Mouse (Mus musculus): ENCODE measurements around the gene Gphn. TPM values are rescaled to one million over a fixed set of nuclear protein-coding genes. Genes with fewer than 3 reads are reported as not detected.

The Gphn gene
- polyA plus RNA-seq, 1 experiment, result 6.7 TPM

DNA sequence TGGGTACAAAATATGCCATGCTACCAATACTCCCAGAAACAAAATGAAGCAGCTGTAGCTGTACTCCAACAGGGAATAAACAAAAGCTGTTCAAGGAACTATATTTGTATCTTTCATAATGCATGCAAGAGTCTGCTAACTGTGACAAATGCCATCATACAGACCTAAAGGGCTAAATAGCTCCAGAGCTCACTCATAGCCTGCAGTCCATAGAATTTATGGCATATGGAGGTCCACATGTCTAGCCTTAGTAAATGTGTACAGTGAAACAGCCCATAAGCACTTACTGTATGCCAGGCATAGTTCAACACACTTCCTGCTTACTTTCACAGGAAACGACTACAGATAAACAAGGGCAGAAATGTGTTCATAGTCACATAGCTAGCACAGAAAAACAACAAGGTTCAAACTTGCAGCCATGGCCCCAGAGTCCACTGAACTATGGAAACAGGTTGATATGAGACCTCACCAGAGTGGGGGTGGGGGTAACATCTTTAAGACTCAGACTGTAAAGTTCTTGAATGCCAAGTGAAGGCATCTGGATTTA is 459.6 kb downstream of the Gphn start:
- Histone ChIP-seq H3K9me3 (replicated peaks; ENCODE audit: control insufficient read depth, insufficient read depth, low read length, poor library complexity, severe bottlenecking) (no peaks in the 10 kb centered on the region), H3K27ac (ENCODE audit: insufficient read depth, low read length) (no peak overlapping the region), H3K4me1 (ENCODE audit: control insufficient read depth, insufficient read depth, low read length) (no peaks in the 10 kb centered on the region), H3K36me3 (ENCODE audit: control insufficient read depth, insufficient read depth, low read length, poor library complexity, severe bottlenecking) (no peaks in the 10 kb centered on the region), H3K4me3 (ENCODE audit: low read depth, low read length) (no peak overlapping the region), H3K9ac (ENCODE audit: low read depth, poor library complexity, severe bottlenecking) (no peak overlapping the region), H3K27me3 (ENCODE audit: control insufficient read depth, insufficient read depth, low read length, poor library complexity, severe bottlenecking) (no peaks in the 10 kb centered on the region)
- no peak for TF ChIP-seq EP300 (IDR thresholded peaks at IDR 0.05; ENCODE audit: insufficient read depth, low read depth, low read length)
- TF ChIP-seq POLR2A (IDR thresholded peaks at IDR 0.05; ENCODE audit: insufficient read depth, low read length), result no peak
- no peak for TF ChIP-seq CTCF (IDR thresholded peaks at IDR 0.05; ENCODE audit: low read depth, low read length)

- no peaks in the 10 kb centered on the region for H3K9me3 ChIP-seq (replicated peaks; ENCODE audit: control insufficient read depth, insufficient read depth, low read length, poor library complexity, severe bottlenecking)
- TF ChIP-seq POLR2A (IDR thresholded peaks at IDR 0.05; ENCODE audit: insufficient read depth, low read length) (no peak), EP300 (IDR thresholded peaks at IDR 0.05; ENCODE audit: insufficient read depth, low read depth, low read length) (no peak)
- H3K4me3 ChIP-seq (ENCODE audit: low read depth, low read length), result no peak overlapping the region
- no peak overlapping the region for H3K27ac ChIP-seq (ENCODE audit: insufficient read depth, low read length)
- H3K9ac ChIP-seq (ENCODE audit: low read depth, poor library complexity, severe bottlenecking), result no peak overlapping the region
- H3K36me3 ChIP-seq (ENCODE audit: control insufficient read depth, insufficient read depth, low read length, poor library complexity, severe bottlenecking), result no peaks in the 10 kb centered on the region
- H3K4me1 ChIP-seq (ENCODE audit: control insufficient read depth, insufficient read depth, low read length), result no peaks in the 10 kb centered on the region
- no peaks in the 10 kb centered on the region for H3K27me3 ChIP-seq (ENCODE audit: control insufficient read depth, insufficient read depth, low read length, poor library complexity, severe bottlenecking)
Observed at GRCm38 (mm10) chr12:78688876-78689275, 462.7 kb downstream of the Gphn start.

GRCm38 (mm10) chr12:78691325-78691724 is 465.1 kb downstream of the Gphn start, which contains the start of gene Fam71d:
Gene Fam71d (plus strand): TSS chr12:78691535.
- TF ChIP-seq POLR2A (IDR thresholded peaks at IDR 0.05; ENCODE audit: insufficient read depth, low read length) (no peak), CTCF (IDR thresholded peaks at IDR 0.05; ENCODE audit: low read depth, low read length) (no peak), EP300 (IDR thresholded peaks at IDR 0.05; ENCODE audit: insufficient read depth, low read depth, low read length) (no peak)
- Histone ChIP-seq H3K4me1 (ENCODE audit: control insufficient read depth, insufficient read depth, low read length) (no peaks in the 10 kb centered on the region), H3K36me3 (ENCODE audit: control insufficient read depth, insufficient read depth, low read length, poor library complexity, severe bottlenecking) (no peaks in the 10 kb centered on the region), H3K9me3 (replicated peaks; ENCODE audit: control insufficient read depth, insufficient read depth, low read length, poor library complexity, severe bottlenecking) (no peaks in the 10 kb centered on the region), H3K27ac (ENCODE audit: insufficient read depth, low read length) (no peak within 1 kb of the TSS), H3K4me3 (ENCODE audit: low read depth, low read length) (no peak within 1 kb of the TSS), H3K9ac (ENCODE audit: low read depth, poor library complexity, severe bottlenecking) (no peak within 1 kb of the TSS), H3K27me3 (ENCODE audit: control insufficient read depth, insufficient read depth, low read length, poor library complexity, severe bottlenecking) (no peaks in the 10 kb centered on the region)

GRCm38 (mm10) chr12:78693281-78693680 is 467.1 kb downstream of the Gphn start:
- no peaks in the 10 kb centered on the region for H3K4me1 ChIP-seq (ENCODE audit: control insufficient read depth, insufficient read depth, low read length)
- H3K27me3 ChIP-seq (ENCODE audit: control insufficient read depth, insufficient read depth, low read length, poor library complexity, severe bottlenecking), result no peaks in the 10 kb centered on the region
- H3K36me3 ChIP-seq (ENCODE audit: control insufficient read depth, insufficient read depth, low read length, poor library complexity, severe bottlenecking), result no peaks in the 10 kb centered on the region
- H3K9me3 ChIP-seq (replicated peaks; ENCODE audit: control insufficient read depth, insufficient read depth, low read length, poor library complexity, severe bottlenecking), result no peaks in the 10 kb centered on the region
- TF ChIP-seq EP300 (IDR thresholded peaks at IDR 0.05; ENCODE audit: insufficient read depth, low read depth, low read length) (no peak), POLR2A (IDR thresholded peaks at IDR 0.05; ENCODE audit: insufficient read depth, low read length) (no peak), CTCF (IDR thresholded peaks at IDR 0.05; ENCODE audit: low read depth, low read length) (no peak)
- no peak overlapping the region for H3K4me3 ChIP-seq (ENCODE audit: low read depth, low read length)
- no peak overlapping the region for H3K27ac ChIP-seq (ENCODE audit: insufficient read depth, low read length)
- H3K9ac ChIP-seq (ENCODE audit: low read depth, poor library complexity, severe bottlenecking), result no peak overlapping the region

- Histone ChIP-seq H3K9ac (ENCODE audit: low read depth, poor library complexity, severe bottlenecking) (no peak overlapping the region), H3K36me3 (ENCODE audit: control insufficient read depth, insufficient read depth, low read length, poor library complexity, severe bottlenecking) (no peaks in the 10 kb centered on the region), H3K9me3 (replicated peaks; ENCODE audit: control insufficient read depth, insufficient read depth, low read length, poor library complexity, severe bottlenecking) (no peaks in the 10 kb centered on the region), H3K27me3 (ENCODE audit: control insufficient read depth, insufficient read depth, low read length, poor library complexity, severe bottlenecking) (no peaks in the 10 kb centered on the region), H3K4me1 (ENCODE audit: control insufficient read depth, insufficient read depth, low read length) (no peaks in the 10 kb centered on the region), H3K27ac (ENCODE audit: insufficient read depth, low read length) (no peak overlapping the region), H3K4me3 (ENCODE audit: low read depth, low read length) (no peak overlapping the region)
- no peak for TF ChIP-seq CTCF (IDR thresholded peaks at IDR 0.05; ENCODE audit: low read depth, low read length)
- no peak for TF ChIP-seq POLR2A (IDR thresholded peaks at IDR 0.05; ENCODE audit: insufficient read depth, low read length)
- no peak for TF ChIP-seq EP300 (IDR thresholded peaks at IDR 0.05; ENCODE audit: insufficient read depth, low read depth, low read length)
Observed at GRCm38 (mm10) chr12:78717783-78718182, 491.6 kb downstream of the Gphn start.

- no peaks in the 10 kb centered on the region for H3K27me3 ChIP-seq (ENCODE audit: control insufficient read depth, insufficient read depth, low read length, poor library complexity, severe bottlenecking)
Observed at GRCm38 (mm10) chr12:78727723-78728122, 501.5 kb downstream of the Gphn start.

More at GRCm38 (mm10) chr12:78727723-78728122, 501.5 kb downstream of the Gphn start:
- H3K4me1 ChIP-seq (ENCODE audit: control insufficient read depth, insufficient read depth, low read length), result no peaks in the 10 kb centered on the region
- H3K4me3 ChIP-seq (ENCODE audit: low read depth, low read length), result no peak overlapping the region
- H3K9ac ChIP-seq (ENCODE audit: low read depth, poor library complexity, severe bottlenecking), result no peak overlapping the region
- H3K36me3 ChIP-seq (ENCODE audit: control insufficient read depth, insufficient read depth, low read length, poor library complexity, severe bottlenecking), result no peaks in the 10 kb centered on the region
- H3K9me3 ChIP-seq (replicated peaks; ENCODE audit: control insufficient read depth, insufficient read depth, low read length, poor library complexity, severe bottlenecking), result no peaks in the 10 kb centered on the region
- no peak for TF ChIP-seq EP300 (IDR thresholded peaks at IDR 0.05; ENCODE audit: insufficient read depth, low read depth, low read length)
- no peak for TF ChIP-seq POLR2A (IDR thresholded peaks at IDR 0.05; ENCODE audit: insufficient read depth, low read length)
- TF ChIP-seq CTCF (IDR thresholded peaks at IDR 0.05; ENCODE audit: low read depth, low read length), result no peak
- H3K27ac ChIP-seq (ENCODE audit: insufficient read depth, low read length), result no peak overlapping the region

Other genes starting within 250 kb of the Gphn start
- gene Gm6657, start 32.1 kb upstream of the Gphn start, polyA plus RNA-seq (2011; ENCODE audit: insufficient read depth, insufficient read length, low read depth, missing spikeins), result not detected in 2 replicates